Comparison of ENCODE assay signal across 23 mouse cellular contexts in the genomic region with DNA sequence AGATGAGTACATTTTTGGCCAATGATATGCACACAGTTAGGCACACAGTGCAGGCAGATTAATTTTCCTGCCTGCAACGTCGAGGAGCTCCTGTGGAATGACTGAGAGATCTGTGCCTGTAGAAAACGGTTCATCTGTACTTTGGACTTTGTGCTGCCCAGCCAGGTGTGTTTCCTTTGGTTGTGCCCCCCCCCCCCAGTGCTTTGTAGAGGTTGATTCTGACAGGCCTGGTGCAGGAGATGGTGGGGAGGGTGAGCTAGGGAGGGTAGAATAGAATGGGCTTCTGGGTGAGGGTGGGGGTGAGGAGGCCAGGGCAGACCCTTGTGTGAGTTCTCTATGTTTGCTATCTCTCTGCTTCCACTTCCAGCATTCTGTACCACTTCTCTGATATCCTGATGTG. TPM values are rescaled to one million over a fixed set of nuclear protein-coding genes. Genes with fewer than 3 reads are reported as not detected.
DNase-seq lines count a peak whose midpoint lies in the region; ATAC-seq lines count a peak whose summit lies in the region.
"Had no signal": no experiment of that assay in that cellular context is flagged by ENCODE, and none has a peak within 500 bp of the region (broad histone marks: within the 10 kb centered on the region; RNA-seq: fewer than 3 reads in every experiment).

No protein-coding gene starts in this region.

- H3K9me3 ChIP-seq in intestine, embryonic 14.5 days (ENCODE audit: control insufficient read depth, low read length) = no peaks in the 10 kb centered on the region
- H3K9me3 ChIP-seq in intestine, embryonic 15.5 days = no peaks in the 10 kb centered on the region
- no peaks in the 10 kb centered on the region for H3K9me3 ChIP-seq in stomach, embryonic 16.5 days (replicated peaks; ENCODE audit: control insufficient read depth, low read length)
- H3K9me3 ChIP-seq: forebrain, embryonic 10.5 days; hindbrain, embryonic 15.5 days; limb, embryonic 13.5 days; neural tube, embryonic 15.5 days had no signal

- no peaks in the 10 kb centered on the region for H3K36me3 ChIP-seq in intestine, embryonic 14.5 days (ENCODE audit: control insufficient read depth, insufficient read depth, low read length)
- H3K36me3 ChIP-seq in intestine, embryonic 15.5 days = no peaks in the 10 kb centered on the region
- no peaks in the 10 kb centered on the region for H3K36me3 ChIP-seq in stomach, embryonic 16.5 days (ENCODE audit: control insufficient read depth, insufficient read depth, low read length)
- H3K36me3 ChIP-seq: forebrain, embryonic 10.5 days; hindbrain, embryonic 15.5 days; limb, embryonic 13.5 days; neural tube, embryonic 15.5 days had no signal

- no peak overlapping the region for H3K4me3 ChIP-seq in intestine, embryonic 14.5 days (ENCODE audit: low read depth, low read length)
- no peak overlapping the region for H3K4me3 ChIP-seq in intestine, embryonic 15.5 days (replicated peaks)
- no peak overlapping the region for H3K4me3 ChIP-seq in stomach, embryonic 16.5 days (replicated peaks; ENCODE audit: low read length)
- H3K4me3 ChIP-seq: forebrain, embryonic 10.5 days; hindbrain, embryonic 15.5 days; limb, embryonic 13.5 days; neural tube, embryonic 15.5 days had no signal

- no peak overlapping the region for H3K9ac ChIP-seq in intestine, embryonic 14.5 days (ENCODE audit: low read length)
- H3K9ac ChIP-seq in intestine, embryonic 15.5 days = no peak overlapping the region
- H3K9ac ChIP-seq in stomach, embryonic 16.5 days (ENCODE audit: low read length) = no peak overlapping the region
- H3K9ac ChIP-seq: forebrain, postnatal 0 days; hindbrain, embryonic 15.5 days; limb, embryonic 13.5 days; neural tube, embryonic 15.5 days had no signal

- no peak overlapping the region for H3K4me2 ChIP-seq in intestine, embryonic 14.5 days (ENCODE audit: low read length)
- no peak overlapping the region for H3K4me2 ChIP-seq in intestine, embryonic 15.5 days (replicated peaks)
- H3K4me2 ChIP-seq in stomach, embryonic 16.5 days (ENCODE audit: low read depth, low read length) = no peak overlapping the region
- H3K4me2 ChIP-seq: hindbrain, embryonic 15.5 days; limb, embryonic 13.5 days; midbrain, embryonic 11.5 days; neural tube, embryonic 15.5 days had no signal

- H3K4me1 ChIP-seq in intestine, embryonic 14.5 days (replicated peaks; ENCODE audit: control insufficient read depth, insufficient read depth, low read length) = 0 out of 2 replicates have a peak, but pooled peaks cover 4% of the 10 kb centered on the region
- no peaks in the 10 kb centered on the region for H3K4me1 ChIP-seq in intestine, embryonic 15.5 days (replicated peaks)
- H3K4me1 ChIP-seq in stomach, embryonic 16.5 days (ENCODE audit: control insufficient read depth, insufficient read depth, low read length) = no peaks in the 10 kb centered on the region
- H3K4me1 ChIP-seq: hindbrain, embryonic 15.5 days; limb, embryonic 13.5 days; neural tube, embryonic 15.5 days had no signal

- 65% methylated on average over 3 of the region's 3 CpGs for WGBS in intestine, embryonic 14.5 days
- WGBS in intestine, embryonic 15.5 days = 49% methylated on average over 3 of the region's 3 CpGs
- WGBS in stomach, embryonic 16.5 days = 45% methylated on average over 3 of the region's 3 CpGs

- peak; percentile 46 for DNase-seq in kidney, adult 9 months
- DNase-seq in kidney, postnatal 10 days = no peak
- DNase-seq in intestine, embryonic 14.5 days (ENCODE audit: low spot score) = no peak
- DNase-seq in spleen, adult 18-20 months = no peak
- DNase-seq: adrenal gland, adult 2 months; cerebellum, adult 11-12 months; cerebellum, postnatal 10 days; forebrain, postnatal 0 days; gastrocnemius, postnatal 36 days; lung, adult 2 months; lung, postnatal 14 days; right cerebral cortex, adult 18-20 months; right cerebral cortex, postnatal 4 days had no signal

- H3K27me3 ChIP-seq in intestine, embryonic 14.5 days (replicated peaks; ENCODE audit: control insufficient read depth, insufficient read depth, low read length) = no peaks in the 10 kb centered on the region
- no peaks in the 10 kb centered on the region for H3K27me3 ChIP-seq in intestine, embryonic 15.5 days (replicated peaks)
- no peaks in the 10 kb centered on the region for H3K27me3 ChIP-seq in stomach, embryonic 16.5 days (ENCODE audit: control insufficient read depth, insufficient read depth, low read length)
- H3K27me3 ChIP-seq: hindbrain, embryonic 15.5 days; limb, embryonic 13.5 days; neural tube, embryonic 15.5 days had no signal

- 0 out of 2 replicates have a peak, but pooled peaks have one; percentile 50 for ATAC-seq in intestine, embryonic 14.5 days (replicated peaks; ENCODE audit: low FRiP score, low TSS enrichment, low read depth)
- peak; percentile 89 for ATAC-seq in intestine, embryonic 15.5 days
- peak; percentile 40; the same call in 1 of the 2 replicates for ATAC-seq in stomach, embryonic 16.5 days (ENCODE audit: insufficient read depth, low FRiP score)
- ATAC-seq in frontal cortex, adult (ENCODE audit: low TSS enrichment) = no peak
- ATAC-seq: forebrain, postnatal 0 days had no signal

- H3K27ac ChIP-seq in intestine, embryonic 14.5 days (ENCODE audit: low read depth) = no peak overlapping the region
- no peak overlapping the region for H3K27ac ChIP-seq in intestine, embryonic 15.5 days
- no peak overlapping the region for H3K27ac ChIP-seq in stomach, embryonic 16.5 days (ENCODE audit: low read length)
- H3K27ac ChIP-seq: forebrain, embryonic 10.5 days; hindbrain, embryonic 15.5 days; limb, embryonic 13.5 days; neural tube, embryonic 15.5 days had no signal

RNA-seq across cellular contexts. Expression of gene Il2, which starts 32.5 kb away (rescaled TPM):
- polyA plus RNA-seq in intestine, embryonic 14.5 days (2014; fragmentation: Nextera tagmentation; extraction: Ambion mirVana) = 0.23 and 0.38 TPM in 2 replicates
- polyA plus RNA-seq in intestine, embryonic 15.5 days (2015; fragmentation: Nextera tagmentation; extraction: Ambion mirVana) = 0.39 TPM in 1 of 2 replicates, not detected in the other
- 0.21 and 0.35 TPM in 2 replicates for polyA plus RNA-seq in stomach, embryonic 16.5 days (2015; fragmentation: Nextera tagmentation; extraction: Ambion mirVana)
- polyA plus RNA-seq: adrenal gland, adult 2 months; C2C12; lung, adult 2 months; testis, adult 2 months had no signal
